Mouse (Mus musculus) midbrain, embryonic 15.5 days (tissue): ENCODE data around the gene Gm20422. TPM values are rescaled to one million over a fixed set of nuclear protein-coding genes. Genes with fewer than 3 reads are reported as not detected.
A peak's percentile ranks its signal among the peaks of the same experiment; 100 is the strongest.
"Not testable (repeated sequence)": the region's sequence is repeated elsewhere in the genome, so short reads cannot be mapped to it uniquely, and the experiment has no call there.

Experiments
- ATAC-seq: fragments of 200-750 bp; cut with Nextera tagmentation; replicated peaks from 2 replicates; pipeline ENCODE4 v1.8.0; 2017; ENCODE audit warnings: moderate TSS enrichment
- H3K27ac ChIP-seq: fragments of 300-500 bp; sonication (generic); 2 replicates; pipeline ENCODE4 v1.5.1; 2015; ENCODE audit warnings: mild to moderate bottlenecking, inconsistent platforms
- H3K27me3 ChIP-seq: fragments of 300-500 bp; sonication (generic); replicated peaks from 2 replicates; pipeline ENCODE4 v1.6.1; 2015; ENCODE audit warnings: inconsistent platforms
- H3K36me3 ChIP-seq: fragments of 300-500 bp; sonication (generic); replicated peaks from 2 replicates; pipeline ENCODE4 v1.6.1; 2015; ENCODE audit warnings: inconsistent platforms
- H3K4me1 ChIP-seq: fragments of 300-500 bp; sonication (generic); 2 replicates; pipeline ENCODE4 v1.6.1; 2015; ENCODE audit warnings: inconsistent platforms
- H3K4me2 ChIP-seq: fragments of 300-500 bp; sonication (generic); 2 replicates; pipeline ENCODE4 v1.6.1; 2015; ENCODE audit warnings: inconsistent platforms, mild to moderate bottlenecking, moderate library complexity
- H3K4me3 ChIP-seq: fragments of 300-500 bp; sonication (generic); 2 replicates; pipeline ENCODE4 v1.5.1; 2015; ENCODE audit warnings: mild to moderate bottlenecking, inconsistent platforms
- H3K9ac ChIP-seq: fragments of 300-500 bp; sonication (generic); 2 replicates; pipeline ENCODE4 v1.6.1; 2015; ENCODE audit warnings: mild to moderate bottlenecking, inconsistent platforms
- H3K9me3 ChIP-seq: fragments of 300-500 bp; sonication (generic); 2 replicates; pipeline ENCODE4 v1.6.1; 2016; ENCODE audit warnings: inconsistent platforms
- WGBS: fragments of 180-500 bp; shearing (Covaris S2); methylation state at CpG from one replicate; pipeline ENCODE4 v1.1.7; 2015; ENCODE audit warnings: mixed read lengths; 5-methylcytosine and 5-hydroxymethylcytosine counted together
- polyA plus RNA-seq: library from polyadenylated mRNA; unstranded; fragments of >200 nt; fragmentation: Nextera tagmentation; extraction: Ambion mirVana; gene quantifications from 2 replicates; pipeline ENCODE4 v1.2.1, GENCODE M21; 2015

The Gm20422 gene
- polyA plus RNA-seq, 1 experiment from 2014 or later = 0.23 TPM

DNA sequence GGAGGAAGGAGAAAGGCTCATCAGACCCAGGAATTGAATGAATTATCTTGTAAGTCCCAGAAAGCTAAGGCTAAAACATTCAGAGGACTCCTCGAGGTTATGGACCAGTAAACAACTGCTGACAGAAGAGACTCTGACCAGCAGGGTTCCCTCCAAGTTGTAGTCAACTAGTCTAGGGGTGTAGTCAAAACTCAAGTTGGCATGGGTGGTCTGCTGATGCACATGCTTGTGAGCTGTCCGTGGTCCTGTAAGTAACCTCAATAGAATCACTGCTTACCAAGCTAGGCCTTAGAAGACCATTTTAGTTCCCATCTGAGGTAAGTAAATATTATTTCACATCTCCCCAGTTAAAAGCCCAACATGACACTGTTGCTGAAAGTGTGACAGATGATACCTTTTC lies 33.5 kb downstream of the Gm20422 start:
- no peak for ATAC-seq
- no peaks in the 10 kb centered on the region for H3K9me3 ChIP-seq
- H3K27me3 ChIP-seq = no peaks in the 10 kb centered on the region

DNA sequence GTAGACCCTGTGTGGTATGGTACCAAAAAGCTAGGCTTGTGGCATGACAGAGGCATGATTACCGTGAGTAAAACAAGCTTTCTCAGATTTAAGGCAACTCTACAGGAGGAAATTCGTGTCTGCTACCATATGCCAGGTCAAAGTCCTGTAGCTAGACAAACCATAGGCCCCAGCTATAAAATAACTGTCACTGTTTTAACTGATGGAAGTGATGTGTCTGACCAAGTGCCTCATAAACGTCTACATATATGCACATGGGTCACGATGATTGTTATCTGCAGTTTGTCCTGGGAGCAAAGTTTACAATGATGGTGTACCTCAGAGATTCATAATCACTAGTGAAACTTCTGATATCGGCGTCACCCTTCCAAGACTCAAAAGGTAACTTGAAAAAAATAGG lies 33.9 kb downstream of the Gm20422 start:
- 90% methylated on average over 6 of the region's 6 CpGs for WGBS
- ATAC-seq = no peak
- Histone ChIP-seq H3K36me3 (peaks cover 12% of the 10 kb centered on the region; the same call in 1 of the 2 replicates), H3K9ac (no peak overlapping the region), H3K4me3 (no peak overlapping the region), H3K27ac (no peak overlapping the region), H3K4me2 (no peak overlapping the region), H3K4me1 (no peaks in the 10 kb centered on the region), H3K27me3 (no peaks in the 10 kb centered on the region), H3K9me3 (no peaks in the 10 kb centered on the region)

More for the DNA sequence above, 33.5 kb downstream of the Gm20422 start:
- Histone ChIP-seq H3K27ac (no peak overlapping the region), H3K4me2 (no peak overlapping the region), H3K9ac (no peak overlapping the region), H3K4me3 (no peak overlapping the region), H3K36me3 (peaks cover 12% of the 10 kb centered on the region; the same call in 1 of the 2 replicates), H3K4me1 (no peaks in the 10 kb centered on the region)
- WGBS = 78% methylated on average over 2 of the region's 2 CpGs

DNA sequence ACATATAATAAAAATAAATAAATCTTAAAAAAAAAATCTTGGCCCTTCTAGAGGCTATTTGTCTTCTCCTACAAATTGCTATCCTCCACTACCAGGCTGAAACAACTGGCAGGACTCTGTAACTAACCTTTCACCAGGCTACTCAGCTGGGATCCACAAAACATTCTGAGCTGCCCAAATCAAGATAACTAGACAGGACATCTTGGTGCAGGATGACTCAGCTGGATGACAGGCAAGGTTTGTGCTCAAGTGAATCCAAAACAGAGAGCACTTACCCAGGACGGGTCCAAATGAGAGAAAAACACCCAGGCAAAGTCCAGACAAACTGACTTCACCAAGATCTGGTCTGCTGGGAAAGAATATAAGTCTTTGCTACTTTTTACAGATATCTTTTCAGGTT lies 39.2 kb downstream of the Gm20422 start:
- no peak for ATAC-seq
- Histone ChIP-seq H3K36me3 (no peaks in the 10 kb centered on the region), H3K9me3 (no peaks in the 10 kb centered on the region), H3K4me3 (no peak overlapping the region), H3K27ac (no peak overlapping the region), H3K4me1 (no peaks in the 10 kb centered on the region), H3K4me2 (no peak overlapping the region), H3K27me3 (no peaks in the 10 kb centered on the region), H3K9ac (no peak overlapping the region)
- 89% methylated on average over 1 of the region's 1 CpGs for WGBS

GRCm38 (mm10) chr8:69717232-69717580 lies 57.5 kb downstream of the Gm20422 start:
- 42% methylated on average over 5 of the region's 5 CpGs for WGBS
- Histone ChIP-seq H3K4me2 (peak overlapping the region; percentile 47), H3K9ac (no peak overlapping the region), H3K36me3 (no peaks in the 10 kb centered on the region), H3K27ac (peak overlapping the region; percentile 100), H3K4me3 (peak overlapping the region; percentile 100), H3K9me3 (no peaks in the 10 kb centered on the region), H3K4me1 (peaks cover 30% of the 10 kb centered on the region), H3K27me3 (no peaks in the 10 kb centered on the region)
- ATAC-seq = peak; percentile 41

DNA sequence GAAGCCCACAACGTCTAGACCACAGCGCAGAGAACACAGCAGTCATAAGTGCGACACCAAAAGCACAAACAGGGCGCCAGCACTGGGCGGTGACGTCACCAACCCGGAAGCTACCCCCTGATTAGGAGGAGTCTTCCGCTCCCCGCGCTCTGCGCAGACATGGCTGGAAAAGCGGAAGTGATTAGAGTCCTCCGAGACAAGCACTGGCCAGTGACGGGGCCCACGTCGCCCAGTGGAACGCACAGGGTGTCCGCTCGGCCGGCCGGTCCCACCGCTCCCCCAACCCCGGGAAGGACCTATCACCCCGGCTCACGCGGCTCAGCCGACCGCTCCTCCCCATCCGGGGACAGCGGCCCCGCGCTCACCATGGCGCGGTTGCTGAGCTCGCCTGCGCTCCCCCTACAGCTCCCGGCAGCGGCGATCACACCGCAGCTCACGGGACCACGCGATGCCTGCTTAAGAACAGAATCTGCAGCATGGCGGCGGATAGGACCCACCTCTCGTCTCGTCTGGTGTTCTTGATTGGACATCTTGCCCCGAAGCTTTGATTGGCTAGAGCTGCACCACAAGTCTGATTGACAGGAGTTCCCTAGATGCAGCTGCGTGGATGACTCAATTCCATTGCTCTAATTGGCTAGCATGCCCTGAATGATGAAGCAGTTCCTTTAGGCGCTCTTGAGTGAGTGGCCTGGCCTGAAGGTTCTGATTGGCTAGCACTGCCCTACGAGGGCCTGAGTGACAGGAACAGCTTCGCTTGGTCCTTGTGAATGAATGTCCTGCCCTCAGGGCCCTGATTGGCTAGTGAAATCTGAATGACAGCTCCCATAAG lies 58.1 kb downstream of the Gm20422 start:
- peak overlapping the region; percentile 100 for H3K27ac ChIP-seq
- H3K4me1 ChIP-seq = peaks cover 30% of the 10 kb centered on the region
- ATAC-seq = peak; percentile 99
- under 1% methylated on average over 52 of the region's 52 CpGs for WGBS
- no peaks in the 10 kb centered on the region for H3K36me3 ChIP-seq
- H3K9ac ChIP-seq = peak overlapping the region; percentile 100
- no peaks in the 10 kb centered on the region for H3K27me3 ChIP-seq
- peak overlapping the region; percentile 47 for H3K4me2 ChIP-seq
- H3K4me3 ChIP-seq = peak overlapping the region; percentile 100
- no peaks in the 10 kb centered on the region for H3K9me3 ChIP-seq

- H3K36me3 ChIP-seq = no peaks in the 10 kb centered on the region
- H3K9me3 ChIP-seq = no peaks in the 10 kb centered on the region
- peaks cover 30% of the 10 kb centered on the region for H3K4me1 ChIP-seq
- H3K9ac ChIP-seq = peak overlapping the region; percentile 9; the same call in 1 of the 2 replicates
- peak overlapping the region; percentile 47 for H3K4me2 ChIP-seq
- no peak overlapping the region for H3K27ac ChIP-seq
- WGBS = 84% methylated on average over 6 of the region's 6 CpGs
- ATAC-seq = no peak
- no peaks in the 10 kb centered on the region for H3K27me3 ChIP-seq
- H3K4me3 ChIP-seq = peak overlapping the region; percentile 100; the same call in 1 of the 2 replicates
These were observed 59.3 kb downstream of the Gm20422 start for GRCm38 (mm10) chr8:69715366-69715765.

GRCm38 (mm10) chr8:69713516-69713915 lies 61.2 kb downstream of the Gm20422 start:
- Histone ChIP-seq H3K36me3 (peaks cover 16% of the 10 kb centered on the region), H3K27ac (no peak overlapping the region), H3K9ac (no peak overlapping the region), H3K4me2 (no peak overlapping the region), H3K27me3 (no peaks in the 10 kb centered on the region), H3K4me3 (no peak overlapping the region), H3K4me1 (peaks cover 30% of the 10 kb centered on the region), H3K9me3 (no peaks in the 10 kb centered on the region)
- WGBS = 91% methylated on average over 8 of the region's 8 CpGs
- ATAC-seq = no peak

- H3K36me3 ChIP-seq = peaks cover 45% of the 10 kb centered on the region
- peaks cover 25% of the 10 kb centered on the region for H3K4me1 ChIP-seq
- not testable (repeated sequence) for H3K9me3 ChIP-seq, ATAC-seq, H3K27me3 ChIP-seq, H3K9ac ChIP-seq, H3K4me3 ChIP-seq, H3K27ac ChIP-seq, H3K4me2 ChIP-seq
- WGBS = 96% methylated on average over 10 of the region's 10 CpGs
These were observed 64.1 kb downstream of the Gm20422 start, which contains the start of gene Zfp869 for GRCm38 (mm10) chr8:69710624-69711023. TSS of gene Zfp869 (minus strand) at chr8:69710724.

DNA sequence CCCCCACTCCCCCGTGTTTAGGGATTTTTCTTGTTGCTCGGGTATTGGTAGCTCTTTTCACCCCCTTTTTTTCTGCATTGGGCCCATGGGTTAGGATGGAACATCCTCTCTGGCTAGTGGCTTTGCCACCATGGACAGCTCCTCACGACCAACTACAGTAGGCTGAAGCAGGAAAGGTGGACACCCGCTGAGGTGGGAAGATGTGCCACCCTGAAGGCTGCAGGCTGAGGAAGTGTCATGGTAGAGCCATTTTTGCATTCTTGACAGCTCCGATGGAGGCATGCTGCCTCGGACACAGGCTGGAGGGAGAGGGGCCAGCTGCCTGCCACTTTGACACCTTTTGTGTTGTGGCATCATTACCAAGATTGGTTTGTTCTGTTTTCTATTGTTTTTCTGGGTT lies 72.9 kb downstream of the Gm20422 start:
- Histone ChIP-seq H3K27me3 (no peaks in the 10 kb centered on the region), H3K36me3 (peaks cover 37% of the 10 kb centered on the region), H3K4me1 (no peaks in the 10 kb centered on the region), H3K4me2 (no peak overlapping the region), H3K4me3 (no peak overlapping the region), H3K27ac (no peak overlapping the region), H3K9me3 (no peaks in the 10 kb centered on the region), H3K9ac (no peak overlapping the region)
- WGBS = 69% methylated on average over 6 of the region's 6 CpGs
- ATAC-seq = no peak

Other genes starting within 250 kb of the Gm20422 start
- 39.5 and 41.8 TPM in 2 replicates for gene Zfp868, start 149.3 kb downstream of the Gm20422 start, polyA plus RNA-seq
- 2.6 and 3.0 TPM in 2 replicates for gene Zfp964, start 120.4 kb downstream of the Gm20422 start, polyA plus RNA-seq
- gene Zfp869, start 64.2 kb downstream of the Gm20422 start, polyA plus RNA-seq = 26.1 and 27.5 TPM in 2 replicates
- 9.1 and 10.6 TPM in 2 replicates for gene Zfp963, start 24.9 kb downstream of the Gm20422 start, polyA plus RNA-seq
- 59.1 and 59.8 TPM in 2 replicates for gene Atp13a1, start 16.3 kb upstream of the Gm20422 start, polyA plus RNA-seq
- gene Zfp866, start 16.3 kb upstream of the Gm20422 start, polyA plus RNA-seq = 46.1 and 47.4 TPM in 2 replicates
- 38.5 and 43.2 TPM in 2 replicates for gene Gmip, start 33.8 kb upstream of the Gm20422 start, polyA plus RNA-seq
- gene Lpar2, start 47.5 kb upstream of the Gm20422 start, polyA plus RNA-seq = 0.76 and 0.80 TPM in 2 replicates
- 58.2 and 62.1 TPM in 2 replicates for gene Pbx4, start 57.6 kb upstream of the Gm20422 start, polyA plus RNA-seq
- 5.8 and 5.9 TPM in 2 replicates for gene Cilp2, start 112.8 kb upstream of the Gm20422 start, polyA plus RNA-seq
- 4.5 and 4.7 TPM in 2 replicates for gene Tssk6, start 127.3 kb upstream of the Gm20422 start, polyA plus RNA-seq
- gene Ndufa13, start 127.7 kb upstream of the Gm20422 start, polyA plus RNA-seq = 171 and 172 TPM in 2 replicates
- 9.6 and 12.2 TPM in 2 replicates for gene Yjefn3, start 127.8 kb upstream of the Gm20422 start, polyA plus RNA-seq
- 27.2 and 31.7 TPM in 2 replicates for gene Gatad2a, start 221.5 kb upstream of the Gm20422 start, polyA plus RNA-seq